Mouse (Mus musculus): ENCODE results near the gene Ccnb2. TPM values are rescaled to one million over a fixed set of nuclear protein-coding genes. Genes with fewer than 3 reads are reported as not detected.

Gene Ccnb2
- 18.3 TPM for polyA plus RNA-seq (2017; shearing (Covaris generic))

DNA sequence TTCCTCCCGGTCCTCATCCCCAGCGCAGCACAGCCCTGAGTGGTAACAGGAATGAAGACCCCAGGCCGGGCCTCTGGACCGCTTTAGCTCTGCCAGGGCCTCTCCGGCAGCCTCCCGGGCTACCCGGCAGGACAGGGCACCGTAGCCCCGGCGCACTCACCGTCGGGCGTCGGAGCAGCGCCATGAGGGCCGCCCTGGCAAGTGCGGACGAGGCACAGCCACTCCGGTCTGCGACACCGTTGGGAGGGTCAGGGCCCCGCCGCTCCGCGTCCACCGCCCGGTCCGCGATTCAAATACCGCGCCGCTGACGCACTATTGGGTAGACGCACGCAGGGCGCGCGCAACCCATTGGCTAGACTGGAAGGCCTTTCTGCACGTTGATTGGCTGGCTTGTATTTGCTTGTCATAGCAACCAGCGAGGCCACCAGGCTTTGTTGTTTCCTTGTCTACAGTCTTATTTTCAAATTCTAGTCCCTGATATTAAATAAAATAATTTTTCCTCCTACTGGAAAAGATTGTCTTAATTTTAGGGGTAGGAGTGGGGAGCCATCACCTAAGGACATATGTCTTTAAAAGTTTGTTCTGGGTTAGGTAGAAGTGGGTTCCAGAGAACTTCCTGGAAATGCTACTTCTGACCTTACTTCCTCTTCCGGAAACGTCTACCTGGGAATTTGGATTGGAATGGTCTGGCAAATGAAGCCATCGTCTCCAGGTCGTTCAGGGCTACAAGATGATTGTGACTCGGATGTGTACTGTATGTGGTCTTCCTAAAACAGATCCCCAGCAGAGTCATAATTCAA lies at the start of gene Ccnb2:
TSS of gene Ccnb2 (minus strand) at position 291 of the 800 bp plus-strand sequence.

Other genes starting within 250 kb of the Ccnb2 start
- gene Myo1e, start 214.2 kb downstream of the Ccnb2 start, polyA plus RNA-seq (2017; shearing (Covaris generic)), result 102 TPM
- gene Rnf111, start 82.2 kb upstream of the Ccnb2 start, polyA plus RNA-seq (2017; shearing (Covaris generic)), result 21.4 TPM
- gene Sltm, start 121.2 kb upstream of the Ccnb2 start, polyA plus RNA-seq (2017; shearing (Covaris generic)), result 87.7 TPM
- gene Gm10642, start 234.7 kb upstream of the Ccnb2 start, polyA plus RNA-seq (2017; shearing (Covaris generic)), result not detected
- gene Mindy2, start 235.6 kb upstream of the Ccnb2 start, polyA plus RNA-seq (2017; shearing (Covaris generic)), result 9.5 TPM